Mouse (Mus musculus) hindbrain, embryonic 14.5 days (tissue): ENCODE data around the gene Ogg1. TPM values are rescaled to one million over a fixed set of nuclear protein-coding genes. Genes with fewer than 3 reads are reported as not detected.

Experiments
- ATAC-seq: fragments of 200-750 bp; cut with Nextera tagmentation; 2 replicates; pipeline ENCODE4 v1.8.0; 2017; ENCODE audit warnings: moderate number of reproducible peaks, mild to moderate bottlenecking, moderate TSS enrichment, moderate library complexity; ENCODE audit not compliant: low FRiP score
- DNase-seq: peaks from one replicate; pipeline ENCODE4 v3.0.0-alpha.2; 2015; ENCODE audit warnings: low spot score
- H3K27ac ChIP-seq: fragments of 300-500 bp; sonication (generic); 2 replicates; pipeline ENCODE4 v1.5.1; 2014; ENCODE audit warnings: mild to moderate bottlenecking, moderate library complexity
- H3K27me3 ChIP-seq: fragments of 300-500 bp; sonication (generic); 2 replicates; pipeline ENCODE4 v1.6.1; 2014; ENCODE audit warnings: mild to moderate bottlenecking, low read length, mixed read lengths; ENCODE audit not compliant: control insufficient read depth, insufficient read depth
- H3K36me3 ChIP-seq: fragments of 300-500 bp; sonication (generic); replicated peaks from 2 replicates; pipeline ENCODE4 v1.6.1; 2014; ENCODE audit not compliant: control insufficient read depth, insufficient read depth
- H3K4me1 ChIP-seq: fragments of 300-500 bp; sonication (generic); replicated peaks from 2 replicates; pipeline ENCODE4 v1.6.1; 2014; ENCODE audit warnings: antibody characterized with exemption, low read length, mixed read lengths; ENCODE audit not compliant: control insufficient read depth, insufficient read depth
- H3K4me2 ChIP-seq: fragments of 300-500 bp; sonication (generic); replicated peaks from 2 replicates; pipeline ENCODE4 v1.6.1; 2014; ENCODE audit warnings: mild to moderate bottlenecking, moderate library complexity
- H3K4me3 ChIP-seq: fragments of 300-500 bp; sonication (generic); replicated peaks from 2 replicates; pipeline ENCODE4 v1.5.1; 2014; ENCODE audit warnings: mild to moderate bottlenecking, low read length
- H3K9ac ChIP-seq: fragments of 300-500 bp; sonication (generic); 2 replicates; pipeline ENCODE4 v1.6.1; 2014
- H3K9me3 ChIP-seq: fragments of 300-500 bp; sonication (generic); 2 replicates; pipeline ENCODE4 v1.6.1; 2016; ENCODE audit warnings: low read length; ENCODE audit not compliant: control insufficient read depth
- WGBS: fragments of 180-500 bp; shearing (Covaris S2); extraction: QIAGEN DNeasy Blood & Tissue Kit; methylation state at CpG from one replicate; pipeline ENCODE4 v1.1.7; 2014; 5-methylcytosine and 5-hydroxymethylcytosine counted together
- polyA plus RNA-seq: library from polyadenylated mRNA; unstranded; fragments of >200 nt; fragmentation: Nextera tagmentation; extraction: Ambion mirVana; gene quantifications from 2 replicates; pipeline ENCODE4 v1.2.1, GENCODE M21; 2014

Gene Ogg1
- polyA plus RNA-seq, 1 experiment from 2014 or later: 8.4 TPM

- H3K4me1 ChIP-seq: peaks cover 9% of the 10 kb centered on the region
- no peak overlapping the region for H3K9ac ChIP-seq
- no peaks in the 10 kb centered on the region for H3K9me3 ChIP-seq
- 94% methylated on average over 4 of the region's 4 CpGs for WGBS
- no peak overlapping the region for H3K27ac ChIP-seq
- H3K4me2 ChIP-seq: no peak overlapping the region
- ATAC-seq: no peak
- DNase-seq: no peak
- no peak overlapping the region for H3K4me3 ChIP-seq
- H3K36me3 ChIP-seq: peaks cover 74% of the 10 kb centered on the region
- H3K27me3 ChIP-seq: no peaks in the 10 kb centered on the region
These were observed 46.7 kb downstream of the Ogg1 start for GRCm38 (mm10) chr6:113373491-113373890.

DNA sequence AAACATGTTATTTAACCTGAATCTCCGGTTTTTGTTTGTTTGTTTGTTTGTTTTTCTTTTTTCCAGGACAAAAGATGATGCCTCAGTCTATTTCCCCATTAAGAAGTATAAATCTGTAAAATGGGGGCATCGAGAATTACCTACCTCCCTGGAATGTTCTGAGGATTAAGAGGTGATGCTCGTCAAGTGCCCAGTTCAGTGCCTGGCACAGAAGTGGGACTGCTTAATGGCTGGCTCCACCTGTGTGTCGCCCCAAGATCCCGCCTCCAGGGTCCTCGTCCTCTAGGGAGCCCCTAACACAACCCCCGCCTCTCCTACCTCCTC is 50.4 kb downstream of the Ogg1 start:
- 14% methylated on average over 7 of the region's 7 CpGs for WGBS
- Histone ChIP-seq H3K9ac (peak overlapping the region; percentile 82), H3K9me3 (no peaks in the 10 kb centered on the region), H3K4me2 (peak overlapping the region; percentile 75), H3K4me1 (peaks cover 21% of the 10 kb centered on the region), H3K36me3 (peaks cover 56% of the 10 kb centered on the region), H3K4me3 (peak overlapping the region; percentile 70), H3K27ac (peak overlapping the region; percentile 94), H3K27me3 (no peaks in the 10 kb centered on the region)
- no peak for DNase-seq
- no peak for ATAC-seq

DNA sequence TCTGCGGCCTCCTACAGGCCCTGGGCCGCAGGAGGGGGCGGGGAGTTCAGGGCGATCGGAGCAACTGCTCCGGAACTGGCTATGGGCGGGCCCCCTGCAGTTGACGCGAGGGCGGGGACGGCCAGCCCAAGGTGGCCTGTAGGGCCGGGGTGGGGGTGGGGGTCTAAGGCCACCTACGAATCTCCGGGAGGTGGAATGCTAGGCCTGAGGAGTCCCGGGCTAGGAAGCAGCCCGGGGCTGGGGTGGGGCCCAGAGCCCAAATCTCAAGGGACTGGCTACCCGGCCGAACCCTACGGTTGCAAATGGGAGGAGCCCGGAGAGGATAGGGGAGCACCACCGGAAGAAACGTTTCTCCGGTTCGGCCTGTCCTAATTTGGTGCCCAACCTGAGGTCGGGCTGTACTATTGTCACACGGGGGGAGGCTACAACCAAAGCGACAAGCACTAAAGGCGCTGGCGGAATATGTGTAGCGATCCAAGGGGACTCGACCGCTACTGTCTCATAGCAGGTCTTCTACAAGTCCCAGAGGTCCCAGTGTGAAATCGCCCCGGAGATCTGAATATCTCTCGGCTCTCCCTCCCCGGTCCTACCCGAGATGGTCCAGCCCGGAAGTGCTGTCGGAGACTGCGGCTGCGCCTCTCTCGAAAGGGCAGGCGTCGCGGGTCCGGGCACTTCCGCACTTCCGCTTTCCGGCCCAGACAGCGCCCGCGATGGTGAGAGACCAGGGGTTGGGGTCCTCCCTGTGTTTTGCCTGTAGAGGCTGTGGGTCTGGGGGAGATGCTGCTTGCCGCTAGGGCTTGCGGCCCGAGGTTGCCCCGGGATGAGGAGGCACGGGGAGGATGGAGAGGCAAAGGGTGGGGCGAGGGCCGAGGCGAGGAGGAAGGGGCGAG is 51.0 kb downstream of the Ogg1 start, which contains the start of the genes Tada3 and Arpc4:
TSS of gene Tada3 (minus strand) at position 388 of the 890 bp plus-strand sequence.
TSS of gene Arpc4 (plus strand) at position 620 of the 890 bp plus-strand sequence.
- ATAC-seq (peak; percentile 95), DNase-seq (peak; percentile 90)
- Histone ChIP-seq H3K4me1 (peaks cover 21% of the 10 kb centered on the region), H3K4me2 (peak within 1 kb of the TSS; percentile 75), H3K27ac (peak within 1 kb of the TSS; percentile 94), H3K9me3 (no peaks in the 10 kb centered on the region), H3K9ac (peak within 1 kb of the TSS; percentile 82), H3K27me3 (no peaks in the 10 kb centered on the region), H3K4me3 (peak within 1 kb of the TSS; percentile 70), H3K36me3 (peaks cover 56% of the 10 kb centered on the region)
- under 1% methylated on average over 60 of the region's 61 CpGs for WGBS

GRCm38 (mm10) chr6:113379246-113379645 is 52.5 kb downstream of the Ogg1 start:
- no peaks in the 10 kb centered on the region for H3K9me3 ChIP-seq
- DNase-seq (no peak), ATAC-seq (no peak)
- H3K4me2 ChIP-seq: peak overlapping the region; percentile 75
- H3K9ac ChIP-seq: peak overlapping the region; percentile 82; the same call in 1 of the 2 replicates
- peaks cover 21% of the 10 kb centered on the region for H3K4me1 ChIP-seq
- no peaks in the 10 kb centered on the region for H3K27me3 ChIP-seq
- no peak overlapping the region for H3K27ac ChIP-seq
- peak overlapping the region; percentile 70 for H3K4me3 ChIP-seq
- WGBS: 90% methylated on average over 6 of the region's 6 CpGs
- H3K36me3 ChIP-seq: peaks cover 56% of the 10 kb centered on the region

DNA sequence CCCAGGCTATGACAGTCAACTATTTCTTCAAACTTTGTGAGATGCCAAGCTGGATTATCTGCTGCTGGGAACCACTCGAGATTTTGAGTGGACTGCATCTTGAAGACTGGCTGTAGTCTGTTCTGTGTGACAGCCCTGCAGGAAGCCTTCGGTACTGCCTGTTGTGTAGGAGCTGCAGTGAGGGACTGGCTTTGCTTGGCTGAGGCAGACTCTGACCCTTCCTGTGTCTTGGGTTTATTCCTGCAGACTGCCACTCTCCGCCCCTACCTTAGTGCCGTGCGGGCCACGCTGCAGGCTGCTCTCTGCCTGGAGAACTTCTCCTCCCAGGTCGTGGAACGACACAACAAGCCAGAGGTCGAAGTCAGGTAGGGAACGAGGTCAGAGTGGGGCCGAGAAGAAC is 53.7 kb downstream of the Ogg1 start:
- DNase-seq (no peak), ATAC-seq (no peak)
- no peaks in the 10 kb centered on the region for H3K27me3 ChIP-seq
- 92% methylated on average over 11 of the region's 11 CpGs for WGBS
- no peak overlapping the region for H3K9ac ChIP-seq
- H3K36me3 ChIP-seq: peaks cover 56% of the 10 kb centered on the region
- H3K27ac ChIP-seq: no peak overlapping the region
- H3K4me3 ChIP-seq: no peak overlapping the region
- no peaks in the 10 kb centered on the region for H3K9me3 ChIP-seq
- peaks cover 21% of the 10 kb centered on the region for H3K4me1 ChIP-seq
- no peak overlapping the region for H3K4me2 ChIP-seq

GRCm38 (mm10) chr6:113384351-113384927 is 57.7 kb downstream of the Ogg1 start:
- no peak overlapping the region for H3K4me2 ChIP-seq
- DNase-seq (peak; percentile 63), ATAC-seq (peak; percentile 78)
- no peaks in the 10 kb centered on the region for H3K9me3 ChIP-seq
- H3K36me3 ChIP-seq: peaks cover 91% of the 10 kb centered on the region
- H3K9ac ChIP-seq: no peak overlapping the region
- no peak overlapping the region for H3K27ac ChIP-seq
- no peaks in the 10 kb centered on the region for H3K27me3 ChIP-seq
- H3K4me3 ChIP-seq: no peak overlapping the region
- peaks cover 3% of the 10 kb centered on the region; the same call in 1 of the 2 replicates for H3K4me1 ChIP-seq
- 81% methylated on average over 8 of the region's 8 CpGs for WGBS

Other genes starting within 250 kb of the Ogg1 start
- 53.3 and 58.7 TPM in 2 replicates for gene Setd5, start 249.6 kb upstream of the Ogg1 start, polyA plus RNA-seq
- gene Lhfpl4, start 131.6 kb upstream of the Ogg1 start, polyA plus RNA-seq: 19.9 and 21.1 TPM in 2 replicates
- 36.3 and 36.7 TPM in 2 replicates for gene Mtmr14, start 89.1 kb upstream of the Ogg1 start, polyA plus RNA-seq
- gene Cpne9, start 44.7 kb upstream of the Ogg1 start, polyA plus RNA-seq: 2.4 and 5.0 TPM in 2 replicates
- 17.5 and 18.1 TPM in 2 replicates for gene Brpf1, start 19.8 kb upstream of the Ogg1 start, polyA plus RNA-seq
- gene Camk1, start 17.0 kb downstream of the Ogg1 start, polyA plus RNA-seq: 111 and 123 TPM in 2 replicates
- gene Tada3, start 50.9 kb downstream of the Ogg1 start, polyA plus RNA-seq: 62.6 and 67.0 TPM in 2 replicates
- gene Arpc4, start 51.1 kb downstream of the Ogg1 start, polyA plus RNA-seq: 231 and 235 TPM in 2 replicates
- gene Ttll3, start 62.3 kb downstream of the Ogg1 start, polyA plus RNA-seq: 7.0 and 8.1 TPM in 2 replicates
- 15.0 and 19.0 TPM in 2 replicates for gene Rpusd3, start 92.4 kb downstream of the Ogg1 start, polyA plus RNA-seq
- not detected in 2 replicates for gene Cidec, start 108.8 kb downstream of the Ogg1 start, polyA plus RNA-seq
- gene Jagn1, start 115.6 kb downstream of the Ogg1 start, polyA plus RNA-seq: 87.9 and 88.5 TPM in 2 replicates
- 0.27 and 0.31 TPM in 2 replicates for gene Il17re, start 131.5 kb downstream of the Ogg1 start, polyA plus RNA-seq
- gene Il17rc, start 144.5 kb downstream of the Ogg1 start, polyA plus RNA-seq: 2.4 and 3.0 TPM in 2 replicates
- 61.5 and 69.9 TPM in 2 replicates for gene Creld1, start 156.3 kb downstream of the Ogg1 start, polyA plus RNA-seq
- 10.5 and 10.7 TPM in 2 replicates for gene Prrt3, start 175.0 kb downstream of the Ogg1 start, polyA plus RNA-seq
- 107 and 119 TPM in 2 replicates for gene Emc3, start 204.7 kb downstream of the Ogg1 start, polyA plus RNA-seq
- gene Fancd2, start 204.7 kb downstream of the Ogg1 start, polyA plus RNA-seq: 2.1 and 2.5 TPM in 2 replicates